Mouse (Mus musculus): ENCODE measurements around the gene Pax2.

GRCm38 (mm10) chr19:44818676-44819075 lies 62.8 kb downstream of the Pax2 start:
- TF ChIP-seq CTCF (IDR thresholded peaks at IDR 0.05; ENCODE audit: insufficient read depth, low read length) (no peak), POLR2A (IDR thresholded peaks at IDR 0.05; ENCODE audit: borderline replicate concordance, extremely low read depth, low read depth, low read length) (no peak)
